ENCODE assay signal across 18 mouse cellular contexts in genomic region chrX:142577449-142578081, GRCm38 (mm10).
DNase-seq lines count a peak whose midpoint lies in the region; ATAC-seq lines count a peak whose summit lies in the region.
"Had no signal": no experiment of that assay in that cellular context is flagged by ENCODE, and none has a peak within 500 bp of the region (broad histone marks: within the 10 kb centered on the region; RNA-seq: fewer than 3 reads in every experiment).

No protein-coding gene starts in this region.

- no peaks in the 10 kb centered on the region for H3K4me1 ChIP-seq in heart, embryonic 10.5 days
- H3K4me1 ChIP-seq in liver, embryonic 15.5 days (replicated peaks): peaks cover 23% of the 10 kb centered on the region
- no peaks in the 10 kb centered on the region for H3K4me1 ChIP-seq in stomach, embryonic 16.5 days (ENCODE audit: control insufficient read depth, insufficient read depth, low read length)
- H3K4me1 ChIP-seq: hindbrain, embryonic 15.5 days had no signal

- no peak overlapping the region for H3K9ac ChIP-seq in liver, embryonic 15.5 days
- H3K9ac ChIP-seq in stomach, embryonic 16.5 days (ENCODE audit: low read length): no peak overlapping the region
- H3K9ac ChIP-seq: forebrain, postnatal 0 days; hindbrain, embryonic 15.5 days had no signal

- H3K27me3 ChIP-seq in heart, embryonic 10.5 days (ENCODE audit: insufficient read depth, poor library complexity, severe bottlenecking): no peaks in the 10 kb centered on the region
- no peaks in the 10 kb centered on the region for H3K27me3 ChIP-seq in liver, embryonic 15.5 days
- H3K27me3 ChIP-seq in stomach, embryonic 16.5 days (ENCODE audit: control insufficient read depth, insufficient read depth, low read length): peaks cover 5% of the 10 kb centered on the region; the same call in 1 of the 2 replicates
- H3K27me3 ChIP-seq: CH12.LX; hindbrain, embryonic 15.5 days had no signal

- peak; percentile 5 for DNase-seq in heart, postnatal 4 days
- DNase-seq in heart, embryonic 10.5 days (ENCODE audit: low spot score): no peak
- DNase-seq in urinary bladder, postnatal 14 days (ENCODE audit: low spot score): no peak
- DNase-seq: cerebellum, postnatal 36 days; forebrain, postnatal 0 days; kidney, adult 8-10 months; kidney, postnatal 4 days; lung, adult 18-20 months; right cerebral cortex, postnatal 14 days had no signal

- no peaks in the 10 kb centered on the region for H3K36me3 ChIP-seq in heart, embryonic 10.5 days
- H3K36me3 ChIP-seq in liver, embryonic 15.5 days (replicated peaks): no peaks in the 10 kb centered on the region
- no peaks in the 10 kb centered on the region for H3K36me3 ChIP-seq in stomach, embryonic 16.5 days (ENCODE audit: control insufficient read depth, insufficient read depth, low read length)
- H3K36me3 ChIP-seq: hindbrain, embryonic 15.5 days had no signal

- WGBS in heart, embryonic 10.5 days: 52% methylated on average over 6 of the region's 6 CpGs
- WGBS in liver, embryonic 15.5 days (ENCODE audit: insufficient replicate concordance): 14% methylated on average over 6 of the region's 6 CpGs
- WGBS in stomach, embryonic 16.5 days: 48% methylated on average over 6 of the region's 6 CpGs

- no peak overlapping the region for H3K27ac ChIP-seq in heart, embryonic 10.5 days
- no peak overlapping the region for H3K27ac ChIP-seq in liver, embryonic 15.5 days (replicated peaks)
- H3K27ac ChIP-seq in stomach, embryonic 16.5 days (ENCODE audit: low read length): no peak overlapping the region
- H3K27ac ChIP-seq: hindbrain, embryonic 15.5 days; macrophage had no signal

- ATAC-seq in granulocyte monocyte progenitor cell, adult 5-6 weeks (replicated peaks; ENCODE audit: poor library complexity, severe bottlenecking): peak; percentile 93
- ATAC-seq in liver, embryonic 15.5 days (ENCODE audit: insufficient read depth): peak; percentile 37; the same call in 1 of the 2 replicates
- peak; percentile 76; the same call in 1 of the 2 replicates for ATAC-seq in stomach, embryonic 16.5 days (ENCODE audit: insufficient read depth, low FRiP score)
- no peak for ATAC-seq in CD4-positive, CD25-positive, alpha-beta regulatory T cell, adult 4 months
- ATAC-seq: forebrain, postnatal 0 days; midbrain, embryonic 16.5 days; Patski had no signal

- H3K4me2 ChIP-seq in liver, embryonic 15.5 days: peak overlapping the region; percentile 20; the same call in 1 of the 2 replicates
- H3K4me2 ChIP-seq in stomach, embryonic 16.5 days (ENCODE audit: low read depth, low read length): no peak overlapping the region
- H3K4me2 ChIP-seq: hindbrain, embryonic 15.5 days had no signal

- no peak overlapping the region for H3K4me3 ChIP-seq in heart, embryonic 10.5 days
- no peak overlapping the region for H3K4me3 ChIP-seq in liver, embryonic 15.5 days (replicated peaks)
- no peak overlapping the region for H3K4me3 ChIP-seq in stomach, embryonic 16.5 days (replicated peaks; ENCODE audit: low read length)
- H3K4me3 ChIP-seq: hindbrain, embryonic 15.5 days had no signal

- H3K9me3 ChIP-seq in heart, embryonic 10.5 days: no peaks in the 10 kb centered on the region
- no peaks in the 10 kb centered on the region for H3K9me3 ChIP-seq in liver, embryonic 15.5 days (replicated peaks)
- H3K9me3 ChIP-seq in stomach, embryonic 16.5 days (replicated peaks; ENCODE audit: control insufficient read depth, low read length): no peaks in the 10 kb centered on the region
- H3K9me3 ChIP-seq: hindbrain, embryonic 15.5 days had no signal
